Mouse (Mus musculus) c-Kit-positive CD71-positive TER-119-positive erythroid progenitor cells, embryonic 14.5 days (primary cell): ENCODE measurements around the gene Taf1b.
A peak's percentile ranks its signal among the peaks of the same experiment; 100 is the strongest.

Experiments used
- DNase-seq: peaks from one replicate; pipeline ENCODE4 v3.0.0-alpha.2; 2013; ENCODE audit warnings: low spot score

Gene Taf1b

DNA sequence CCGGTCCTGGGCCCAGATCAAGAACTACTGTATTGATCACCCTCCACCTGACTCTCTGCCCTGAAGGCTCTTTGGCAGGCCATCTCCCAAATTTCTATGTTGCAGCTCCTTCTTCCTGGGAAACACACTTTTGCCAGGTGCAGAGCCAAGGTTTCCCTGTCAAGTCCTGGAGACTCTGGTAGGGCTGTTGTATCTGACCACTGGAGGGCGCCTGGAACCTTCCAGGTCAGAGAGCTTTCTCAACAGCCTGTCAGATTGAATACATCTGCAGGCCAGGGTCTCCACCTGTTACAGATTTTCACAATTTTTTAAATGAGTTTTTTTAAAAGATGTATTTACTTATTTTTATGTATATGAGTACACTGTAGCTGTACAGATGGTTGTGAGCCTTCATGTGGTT, 105.1 kb downstream of the Taf1b start:
- DNase-seq, result peak; percentile 59

GRCm38 (mm10) chr12:24606166-24606565, 108.0 kb downstream of the Taf1b start:
- DNase-seq, result no peak
